Mouse (Mus musculus) T-helper 17 cell (primary cell): ENCODE results near the gene Ap5s1.

ENCODE experiments used
- in situ Hi-C, 2 experiments: fragments of 300-600 bp; cut with MboI, MseI; formaldehyde crosslinking; loops; 1 replicate in 1 of 2; 2 replicates in 1 of 2; pipeline ENCODE4 v1.15.1; 2025; ENCODE audit warnings: high pct_unique_total_duplicates in 2 of 2

Gene Ap5s1

DNA sequence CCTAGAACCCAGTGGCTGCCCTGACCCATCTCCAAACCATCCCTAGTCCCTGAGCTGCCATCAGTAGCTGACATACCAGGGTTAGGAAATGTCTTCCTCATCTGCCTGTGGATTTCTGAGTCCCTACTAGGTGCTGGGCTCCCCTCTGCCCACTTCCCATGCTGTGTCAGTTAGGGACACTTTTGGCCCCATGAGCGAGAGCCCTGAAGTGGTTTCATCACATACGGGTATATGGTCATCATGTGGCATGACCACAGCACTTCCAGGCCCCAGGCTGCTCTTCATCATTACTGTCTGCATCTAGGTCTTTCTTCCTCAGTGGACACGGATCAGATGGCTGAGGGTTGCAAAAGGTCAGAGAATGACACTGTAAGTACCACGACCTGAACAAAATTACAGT lies at the start of gene Ap5s1:
Gene Ap5s1 (plus strand): TSS at position 301 of the 400 bp plus-strand sequence.
- in situ Hi-C loops = loop anchor here in 1 of 2 experiments (5.0 kb wide), 1 partner anchor 46 kb away; no protein-coding TSS in a partner anchor

DNA sequence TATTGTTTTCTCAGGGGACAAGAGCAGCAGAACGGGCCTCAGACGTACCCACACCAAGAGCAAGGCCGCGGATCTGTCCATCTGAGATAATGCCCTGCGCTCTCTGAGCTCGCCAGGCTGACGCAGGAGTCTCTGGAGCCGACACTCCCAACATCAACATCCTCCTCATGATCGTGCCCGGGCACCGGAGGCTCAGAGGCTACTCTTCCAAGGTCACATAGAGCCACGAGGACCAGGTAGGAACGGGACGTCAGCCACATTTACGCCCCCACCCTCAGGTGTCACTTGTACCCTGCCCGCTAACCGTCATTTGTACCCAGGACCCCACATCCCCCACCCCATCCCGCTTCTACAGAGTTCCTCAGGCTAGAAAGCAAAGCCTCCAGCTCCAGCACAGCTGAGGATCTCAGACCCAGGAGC lies 47.4 kb upstream of the Ap5s1 start:
- in situ Hi-C loops = no loop called here

DNA sequence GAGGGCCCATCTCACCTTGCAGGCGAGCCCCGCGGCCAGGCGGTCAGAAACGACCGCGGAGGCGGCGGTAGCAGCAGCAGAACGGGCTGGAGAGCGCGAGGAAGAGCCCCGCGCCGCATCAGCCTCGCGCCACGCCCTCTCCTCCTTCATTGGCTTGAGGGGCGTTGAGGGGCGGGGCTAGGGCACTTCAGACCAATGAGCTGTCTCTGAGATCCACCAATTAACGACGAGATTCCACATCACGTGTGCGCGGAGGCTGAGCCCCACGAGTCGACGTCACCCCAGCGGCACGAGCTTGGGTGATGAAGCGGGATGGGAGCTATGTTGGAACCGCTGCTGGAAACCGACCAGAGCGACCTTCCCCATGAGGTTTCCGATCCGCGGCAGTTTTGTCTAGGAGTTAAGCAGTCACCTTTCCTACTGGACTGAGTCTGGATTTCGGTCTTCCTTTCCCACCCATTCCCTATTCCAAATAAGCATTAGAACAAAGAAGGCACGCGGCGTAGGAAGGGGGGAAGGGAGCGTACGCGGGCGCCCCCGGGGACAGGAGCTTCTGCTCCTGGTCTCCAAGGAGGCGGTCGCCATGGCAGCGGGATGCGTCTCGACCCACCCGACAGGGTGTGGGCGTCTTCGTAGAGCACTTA lies 46.8 kb upstream of the Ap5s1 start, which contains the start of gene 1700037H04Rik:
Gene 1700037H04Rik (minus strand): TSS at position 144 of the 644 bp plus-strand sequence.
- in situ Hi-C loops = no loop called here

GRCm38 (mm10) chr2:131160671-131161111 lies 46.2 kb upstream of the Ap5s1 start:
- in situ Hi-C loops = no loop called here

DNA sequence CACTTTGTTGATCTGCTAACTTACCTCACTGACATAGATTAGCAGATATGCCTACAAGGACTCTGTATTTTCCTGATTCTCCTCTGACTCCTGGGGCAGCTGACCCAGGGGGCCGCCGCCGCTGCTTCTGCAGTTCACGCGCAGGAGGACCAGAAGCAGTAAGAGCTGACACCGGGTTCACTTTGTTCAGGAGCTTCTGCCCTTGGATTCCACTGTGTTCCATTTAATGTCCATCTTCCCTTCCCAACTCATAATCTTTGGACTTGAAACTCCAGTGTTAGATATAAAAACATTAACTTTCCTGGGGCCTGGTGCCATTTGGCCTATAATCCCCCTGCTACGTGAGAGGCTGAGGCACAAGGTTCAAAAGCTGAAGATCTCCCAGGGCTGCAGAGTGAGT lies 43.0 kb upstream of the Ap5s1 start:
- in situ Hi-C loops = no loop called here

GRCm38 (mm10) chr2:131166172-131166571 lies 40.7 kb upstream of the Ap5s1 start:
- in situ Hi-C loops = loop anchor here in 1 of 2 experiments (5.0 kb wide), 1 partner anchor 81 kb away; no protein-coding TSS in a partner anchor

GRCm38 (mm10) chr2:131167984-131168383 lies 38.9 kb upstream of the Ap5s1 start:
- in situ Hi-C loops = loop anchor here in 1 of 2 experiments (5.0 kb wide), 1 partner anchor 79 kb away; no protein-coding TSS in a partner anchor

GRCm38 (mm10) chr2:131168914-131169313 lies 38.0 kb upstream of the Ap5s1 start:
- in situ Hi-C loops = loop anchor here in 1 of 2 experiments (5.0 kb wide), 1 partner anchor 78 kb away; no protein-coding TSS in a partner anchor

DNA sequence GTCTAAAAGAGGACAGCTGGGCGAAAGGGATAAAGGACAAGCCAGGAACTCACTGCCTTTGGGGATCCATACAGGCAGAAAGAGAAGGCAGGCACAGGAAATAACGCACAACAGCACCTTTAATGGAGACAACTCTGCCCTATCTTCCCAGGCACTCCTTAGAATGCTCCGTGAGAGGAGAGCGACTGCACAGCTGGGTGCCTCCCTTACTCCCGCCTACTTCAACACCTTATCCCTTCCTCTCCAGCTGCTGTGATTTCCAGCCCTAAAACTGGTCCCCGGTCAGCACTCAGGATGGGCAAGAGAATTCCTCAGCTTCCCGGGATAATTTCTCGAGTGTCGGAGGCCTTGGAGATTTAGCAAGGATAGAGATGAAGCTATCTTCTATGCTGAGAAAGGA lies 35.9 kb upstream of the Ap5s1 start:
- in situ Hi-C loops = no loop called here

- in situ Hi-C loops = no loop called here
Measured at GRCm38 (mm10) chr2:131171401-131172104, 35.3 kb upstream of the Ap5s1 start.

- in situ Hi-C loops = no loop called here
Measured at GRCm38 (mm10) chr2:131172322-131172721, 34.6 kb upstream of the Ap5s1 start.

GRCm38 (mm10) chr2:131174700-131175099 lies 32.2 kb upstream of the Ap5s1 start:
- in situ Hi-C loops = no loop called here

GRCm38 (mm10) chr2:131175286-131175944 lies 31.5 kb upstream of the Ap5s1 start:
- in situ Hi-C loops = no loop called here

GRCm38 (mm10) chr2:131175945-131176309 lies 31.0 kb upstream of the Ap5s1 start:
- in situ Hi-C loops = no loop called here

DNA sequence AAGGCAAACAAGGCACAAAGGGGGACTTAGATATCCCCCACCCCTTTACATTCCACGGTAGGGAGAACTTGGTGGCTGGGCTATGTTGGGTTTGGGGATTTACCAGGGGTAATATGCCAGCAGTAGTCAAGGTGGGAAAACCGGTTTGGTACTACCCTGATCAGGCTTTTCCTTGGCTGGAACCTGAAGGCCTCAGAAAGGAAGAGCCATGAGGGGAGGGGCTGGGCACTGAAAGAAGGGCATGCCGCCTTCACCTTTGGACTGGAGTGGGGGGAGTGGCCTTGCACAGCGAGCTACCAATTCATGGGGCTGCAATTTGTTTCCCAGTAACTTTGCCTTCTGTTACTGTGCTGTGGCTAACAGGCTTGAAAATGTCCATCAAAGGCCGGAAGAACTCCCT lies 30.4 kb upstream of the Ap5s1 start:
- in situ Hi-C loops = no loop called here

- in situ Hi-C loops = no loop called here
Measured at GRCm38 (mm10) chr2:131177932-131178331, 28.9 kb upstream of the Ap5s1 start.

DNA sequence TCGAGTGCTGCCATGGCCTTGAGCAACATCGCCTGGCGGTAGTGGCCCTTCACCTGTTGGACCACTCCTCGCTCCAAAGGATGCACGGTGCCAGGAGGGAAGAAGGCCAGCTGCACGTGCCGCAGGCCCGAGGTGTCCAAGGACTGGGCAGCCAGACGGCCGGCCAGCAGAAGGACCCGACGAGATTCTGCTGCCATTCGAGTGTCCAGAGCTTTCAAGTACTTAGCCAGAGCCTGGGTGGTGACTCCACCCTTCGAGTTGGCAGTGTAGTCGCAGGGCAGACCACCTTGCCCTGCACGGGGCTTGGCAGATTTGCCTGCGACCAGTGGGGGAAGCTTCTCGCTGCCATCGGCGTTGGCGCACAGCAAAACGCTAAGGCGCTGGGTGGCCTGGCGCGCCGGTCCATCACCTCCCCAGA lies 28.0 kb upstream of the Ap5s1 start:
- in situ Hi-C loops = no loop called here

- in situ Hi-C loops = no loop called here
Measured at GRCm38 (mm10) chr2:131179246-131179886, 27.5 kb upstream of the Ap5s1 start.

DNA sequence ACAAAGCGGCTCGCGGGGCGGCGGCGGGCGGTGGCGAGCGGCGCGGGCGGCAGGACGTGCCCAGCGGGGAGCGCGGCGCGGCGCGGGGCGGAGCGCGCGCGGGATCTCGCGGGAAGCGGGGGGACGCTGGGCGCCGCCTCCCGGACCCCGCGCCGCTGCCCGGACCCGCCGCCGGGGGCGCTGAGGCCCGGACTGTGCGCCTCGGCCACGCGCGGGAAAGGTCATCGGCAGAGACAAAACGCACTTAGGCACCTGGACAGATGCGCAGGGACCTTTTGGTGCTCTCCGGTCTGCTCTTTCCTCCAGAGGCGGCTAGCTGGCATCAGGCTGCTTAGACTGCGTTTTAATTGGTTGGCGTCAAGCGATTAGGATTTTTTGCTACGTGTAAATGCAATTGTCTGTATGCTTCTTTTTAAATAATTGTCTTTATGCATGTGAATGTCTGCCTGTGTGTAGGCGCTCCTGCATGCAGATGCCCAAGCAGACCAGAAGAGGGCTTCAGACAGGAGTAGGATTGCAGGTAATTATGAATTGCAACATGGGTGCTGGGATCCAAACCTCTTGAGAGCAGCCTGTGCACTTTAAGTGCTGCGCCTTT lies 26.8 kb upstream of the Ap5s1 start, which contains the start of gene Cenpb:
Gene Cenpb (minus strand): TSS at position 78 of the 598 bp plus-strand sequence.
- in situ Hi-C loops = no loop called here

- in situ Hi-C loops = no loop called here
Measured at GRCm38 (mm10) chr2:131186343-131186742, 20.5 kb upstream of the Ap5s1 start.
